Mouse (Mus musculus): ENCODE measurements around the gene Ppp1r10.

DNA sequence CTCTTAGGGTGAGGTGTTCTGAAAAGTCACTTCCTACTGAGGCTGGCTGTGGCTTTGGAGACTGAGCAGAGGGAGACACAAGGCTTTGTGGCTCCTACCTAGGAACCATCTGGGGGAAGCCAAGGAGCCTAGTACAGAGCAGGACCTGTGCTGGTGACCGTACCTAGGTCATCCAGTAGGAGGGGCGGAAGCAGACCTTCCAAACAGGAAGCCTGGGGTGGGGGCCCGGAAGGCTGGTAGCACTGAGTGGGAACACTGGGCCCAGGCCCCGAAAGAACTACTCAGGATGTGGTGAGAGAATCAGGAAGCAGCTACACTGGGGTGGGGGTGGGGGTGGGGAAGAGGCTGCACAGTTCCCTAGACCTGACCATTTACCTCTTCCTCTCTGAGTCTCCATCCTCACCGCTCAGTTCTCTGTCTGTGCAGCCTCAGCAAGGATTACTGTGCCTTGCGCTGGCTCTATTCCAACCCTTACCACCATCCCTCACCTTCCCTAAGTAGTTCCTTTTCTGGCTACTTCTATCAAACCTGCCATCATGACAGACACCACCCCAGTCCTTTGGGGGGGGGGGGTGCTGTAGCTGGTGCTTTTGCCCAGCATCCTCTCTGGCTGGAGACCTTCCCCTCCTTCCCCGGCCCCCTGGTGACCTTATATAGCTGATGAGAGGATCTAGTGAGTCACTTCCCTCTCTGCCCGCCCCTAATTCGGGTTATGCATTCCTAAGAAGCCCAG lies 45.9 kb upstream of the Ppp1r10 start:
- no peak for TF ChIP-seq CTCF (IDR thresholded peaks at IDR 0.05; ENCODE audit: extremely low read depth, insufficient read depth, low read length)
- no peak for TF ChIP-seq POLR2A (IDR thresholded peaks at IDR 0.05; ENCODE audit: extremely low read depth, insufficient read depth, low read length)
